Mouse (Mus musculus) G1E (cell line): ENCODE results near the gene Alad.

Experiments used
- CTCF ChIP-seq: IDR thresholded peaks from 2 replicates; pipeline ENCODE4 v1.5.1; 2012; ENCODE audit warnings: low read depth, low read length, inconsistent platforms, mixed read lengths
- GATA1 ChIP-seq: IDR thresholded peaks from 2 replicates; pipeline ENCODE4 v1.6.1; 2012; ENCODE audit warnings: borderline replicate concordance, low read length, inconsistent platforms, mixed read lengths

DNA sequence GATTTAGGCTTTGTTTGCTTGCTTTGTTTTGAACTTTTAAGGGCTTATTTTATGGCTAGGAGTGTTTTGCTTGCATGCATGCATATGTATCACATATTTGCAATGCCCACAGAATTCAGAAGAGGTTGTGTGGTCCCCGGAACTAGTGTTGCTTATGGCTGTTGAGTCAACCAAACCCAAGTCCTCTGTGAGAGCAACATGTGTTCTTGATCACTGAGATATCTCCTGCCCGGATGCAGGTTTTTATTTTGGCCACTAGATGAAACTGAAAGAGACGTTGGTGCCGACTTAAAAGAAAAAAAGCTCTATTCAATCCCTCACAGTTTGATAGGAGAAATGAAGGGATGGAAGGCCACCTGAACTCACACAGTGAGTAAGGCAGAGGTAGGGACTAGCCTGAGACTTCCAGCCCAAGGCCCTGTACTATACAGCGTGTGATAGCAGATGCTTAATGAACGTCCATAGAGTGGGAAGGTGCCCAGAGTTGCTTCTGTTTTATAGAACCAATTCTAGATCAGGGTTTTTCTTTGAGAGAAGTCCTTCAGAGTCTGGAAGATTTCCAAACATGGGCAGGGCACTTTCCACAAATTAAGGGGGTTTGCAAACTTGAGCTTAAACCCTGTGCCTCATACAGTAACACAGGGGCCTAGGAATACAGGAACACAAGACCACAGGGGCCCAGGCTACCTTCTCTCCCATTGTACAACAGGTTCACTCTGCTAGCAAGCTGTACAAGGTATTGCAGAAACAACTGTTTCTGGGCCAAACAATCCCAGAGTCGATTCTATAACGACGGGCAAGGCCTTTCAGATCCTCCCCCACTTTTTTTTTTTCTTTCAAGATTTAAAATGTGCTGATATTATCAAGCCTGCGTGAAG lies 1.9 kb downstream of the Alad start:
- TF ChIP-seq CTCF = no peak
- no peak for TF ChIP-seq GATA1
